Mouse (Mus musculus): Measurements from ENCODE around the gene Epor.

GRCm38 (mm10) chr9:21960135-21960534, 3.2 kb downstream of the Epor start:
- TF ChIP-seq CTCF (IDR thresholded peaks at IDR 0.05; ENCODE audit: control insufficient read depth, insufficient read depth, low read length): no peak
- no peak for TF ChIP-seq POLR2A (IDR thresholded peaks at IDR 0.05; ENCODE audit: borderline replicate concordance, control insufficient read depth, low read depth, low read length)
